Mouse (Mus musculus) heart, embryonic 14.5 days (tissue): ENCODE measurements around the gene Hcn3. TPM values are rescaled to one million over a fixed set of nuclear protein-coding genes. Genes with fewer than 3 reads are reported as not detected.

Source experiments
- ATAC-seq: fragments of 200-750 bp; cut with Nextera tagmentation; 2 replicates; pipeline ENCODE4 v1.8.0; 2017; ENCODE audit warnings: low read depth, moderate TSS enrichment; ENCODE audit not compliant: insufficient number of reproducible peaks, insufficient read depth, low FRiP score
- H3K27ac ChIP-seq, 2 experiments: fragments of 200-500 bp in 1 of 2; fragments of 300-500 bp in 1 of 2; sonication (generic) in 1 of 2; replicated peaks in 1 of 2; 2 replicates each; pipeline ENCODE4 v1.5.1; 2012 to 2014; ENCODE audit warnings: low read depth in 2 of 2, low read length in 2 of 2, control low read depth in 1 of 2, mild to moderate bottlenecking in 1 of 2, mixed read lengths in 1 of 2; ENCODE audit not compliant: control insufficient read depth in 1 of 2, insufficient read depth in 1 of 2
- H3K27me3 ChIP-seq: fragments of 300-500 bp; sonication (generic); 2 replicates; pipeline ENCODE4 v1.6.1; 2014; ENCODE audit warnings: mild to moderate bottlenecking, low read length, control low read depth; ENCODE audit not compliant: control insufficient read depth, insufficient read depth
- H3K36me3 ChIP-seq: fragments of 300-500 bp; sonication (generic); 2 replicates; pipeline ENCODE4 v1.6.1; 2014; ENCODE audit warnings: mild to moderate bottlenecking, control low read depth, low read length, mixed read lengths; ENCODE audit not compliant: control insufficient read depth, insufficient read depth
- H3K4me1 ChIP-seq, 2 experiments: fragments of 200-500 bp in 1 of 2; fragments of 300-500 bp in 1 of 2; sonication (generic) in 1 of 2; 2 replicates each; pipeline ENCODE4 v1.6.1; 2012 to 2014; ENCODE audit warnings: low read length in 2 of 2, control low read depth in 1 of 2, mixed read lengths in 1 of 2; ENCODE audit not compliant: control insufficient read depth in 2 of 2, insufficient read depth in 2 of 2
- H3K4me2 ChIP-seq: fragments of 300-500 bp; sonication (generic); 2 replicates; pipeline ENCODE4 v1.6.1; 2014; ENCODE audit warnings: mild to moderate bottlenecking, low read length
- H3K4me3 ChIP-seq, 2 experiments: fragments of 200-500 bp in 1 of 2; fragments of 300-500 bp in 1 of 2; sonication (generic) in 1 of 2; 2 replicates each; pipeline ENCODE4 v1.5.1; 2012 to 2014; ENCODE audit warnings: low read length in 2 of 2, mild to moderate bottlenecking in 2 of 2, control low read depth in 1 of 2, low read depth in 1 of 2, moderate library complexity in 1 of 2; ENCODE audit not compliant: control insufficient read depth in 1 of 2, insufficient read depth in 1 of 2
- H3K9ac ChIP-seq: fragments of 300-500 bp; sonication (generic); 2 replicates; pipeline ENCODE4 v1.6.1; 2014; ENCODE audit warnings: mild to moderate bottlenecking, low read length
- H3K9me3 ChIP-seq: fragments of 300-500 bp; sonication (generic); 2 replicates; pipeline ENCODE4 v1.6.1; 2016; ENCODE audit warnings: low read length, control low read depth; ENCODE audit not compliant: control insufficient read depth
- WGBS: fragments of 180-500 bp; shearing (Covaris S2); extraction: QIAGEN DNeasy Blood & Tissue Kit; methylation state at CpG from one replicate; pipeline ENCODE4 v1.1.7; 2014; 5-methylcytosine and 5-hydroxymethylcytosine counted together
- polyA plus RNA-seq: library from polyadenylated mRNA; unstranded; fragments of >200 nt; fragmentation: Nextera tagmentation; extraction: Ambion mirVana; gene quantifications from 2 replicates; pipeline ENCODE4 v1.2.1, GENCODE M21; 2014

The Hcn3 gene
- polyA plus RNA-seq, 1 experiment from 2014 or later: 0.27 TPM

DNA sequence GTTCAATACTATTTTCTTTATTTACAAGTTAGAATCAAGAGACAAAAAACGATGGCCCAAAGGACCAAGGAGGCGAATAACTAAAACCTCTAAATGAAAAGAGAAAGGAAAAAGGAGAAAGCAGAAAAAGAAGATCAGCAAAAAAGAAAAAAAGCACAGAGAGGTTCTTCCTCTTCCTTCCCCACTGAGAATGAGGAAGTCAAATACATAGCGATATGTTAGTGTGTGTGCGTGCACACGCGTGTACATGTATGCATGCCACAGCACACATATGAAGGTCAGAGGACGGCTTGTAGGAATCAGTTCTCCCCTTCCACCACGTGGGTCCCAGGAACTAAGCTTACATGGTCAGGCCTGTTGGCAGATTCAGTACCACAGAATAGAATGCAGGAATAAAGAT lies 3.0 kb downstream of the Hcn3 start:
- Histone ChIP-seq H3K27me3 (peaks cover 25% of the 10 kb centered on the region), H3K4me3 (no peak overlapping the region), H3K27ac (no peak overlapping the region), H3K9me3 (no peaks in the 10 kb centered on the region), H3K4me1 (peaks cover 0 to 5% of the 10 kb centered on the region in 2 experiments; a peak in 1 of 4 replicates), H3K36me3 (no peaks in the 10 kb centered on the region), H3K4me2 (no peak overlapping the region), H3K9ac (no peak overlapping the region)
- no peak for ATAC-seq
- 76% methylated on average over 8 of the region's 8 CpGs for WGBS

DNA sequence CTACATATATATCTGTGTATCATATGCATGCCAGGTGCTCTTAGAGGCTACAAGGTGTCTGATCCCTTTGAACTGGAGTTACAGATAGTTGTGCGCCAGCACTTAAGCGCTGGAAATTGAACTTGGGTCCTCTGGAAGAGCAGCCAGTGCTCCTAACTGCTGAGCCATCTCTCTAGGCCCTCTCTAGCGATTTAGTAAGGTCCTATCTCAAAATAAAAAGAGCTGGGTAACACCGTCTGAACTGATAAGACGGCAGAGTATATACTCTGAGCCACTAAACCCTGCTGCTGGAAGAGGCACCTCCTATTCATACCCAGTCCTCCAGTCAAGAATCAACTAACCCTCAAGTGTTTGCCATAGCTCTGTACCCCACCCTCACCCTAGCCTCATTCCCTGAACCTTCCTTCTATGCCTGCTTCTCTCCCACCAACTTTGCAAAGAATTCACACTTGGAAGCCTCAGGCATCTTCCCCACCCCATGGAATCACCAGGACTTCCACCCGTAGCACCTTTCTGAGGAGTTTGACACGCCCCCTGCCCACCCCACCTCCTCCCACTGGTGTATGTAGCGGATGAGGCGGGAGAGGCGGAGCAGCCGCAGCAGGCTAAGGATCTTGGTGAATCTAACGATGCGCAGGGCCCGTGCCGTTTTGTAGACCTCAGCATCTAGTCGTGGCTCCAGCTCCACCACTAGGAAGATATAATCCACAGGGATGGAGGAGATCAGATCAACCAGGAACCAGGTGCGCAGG lies 7.7 kb downstream of the Hcn3 start:
- H3K4me1 ChIP-seq: peaks cover 5 to 6% of the 10 kb centered on the region in 2 experiments; a peak in 3 of 4 replicates
- H3K9me3 ChIP-seq: no peaks in the 10 kb centered on the region
- no peak overlapping the region for H3K9ac ChIP-seq
- no peaks in the 10 kb centered on the region for H3K36me3 ChIP-seq
- H3K27ac ChIP-seq: no peak overlapping the region
- 38% methylated on average over 17 of the region's 17 CpGs for WGBS
- H3K27me3 ChIP-seq: peaks cover 49% of the 10 kb centered on the region
- ATAC-seq: no peak
- H3K4me3 ChIP-seq: no peak overlapping the region
- no peak overlapping the region for H3K4me2 ChIP-seq

DNA sequence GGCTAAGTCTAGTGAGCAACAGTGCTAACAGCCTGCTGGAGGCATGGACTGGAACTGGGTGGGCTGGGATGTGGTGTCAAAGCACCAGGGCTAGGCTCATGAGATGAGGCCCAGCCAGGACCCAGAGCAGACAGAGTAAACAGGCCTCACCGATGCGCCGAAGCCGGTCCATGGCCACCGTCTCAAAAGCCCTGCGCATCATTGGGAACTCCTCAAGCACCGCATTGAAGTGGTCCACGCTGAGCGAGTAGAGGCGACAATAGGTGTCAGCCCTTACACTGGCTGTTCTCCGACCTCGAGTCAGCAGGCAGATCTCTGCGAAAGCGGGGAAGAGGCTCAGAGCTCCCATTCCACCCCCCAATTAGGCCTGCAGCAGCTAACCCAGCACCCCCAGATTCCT lies 11.4 kb downstream of the Hcn3 start:
- no peaks in the 10 kb centered on the region for H3K36me3 ChIP-seq
- no peaks in the 10 kb centered on the region for H3K9me3 ChIP-seq
- H3K4me1 ChIP-seq: peaks cover 5 to 6% of the 10 kb centered on the region in 2 experiments; a peak in 3 of 4 replicates
- no peak overlapping the region for H3K9ac ChIP-seq
- peaks cover 70% of the 10 kb centered on the region for H3K27me3 ChIP-seq
- no peak overlapping the region for H3K27ac ChIP-seq
- no peak for ATAC-seq
- 68% methylated on average over 14 of the region's 14 CpGs for WGBS
- H3K4me3 ChIP-seq: no peak overlapping the region
- H3K4me2 ChIP-seq: no peak overlapping the region

DNA sequence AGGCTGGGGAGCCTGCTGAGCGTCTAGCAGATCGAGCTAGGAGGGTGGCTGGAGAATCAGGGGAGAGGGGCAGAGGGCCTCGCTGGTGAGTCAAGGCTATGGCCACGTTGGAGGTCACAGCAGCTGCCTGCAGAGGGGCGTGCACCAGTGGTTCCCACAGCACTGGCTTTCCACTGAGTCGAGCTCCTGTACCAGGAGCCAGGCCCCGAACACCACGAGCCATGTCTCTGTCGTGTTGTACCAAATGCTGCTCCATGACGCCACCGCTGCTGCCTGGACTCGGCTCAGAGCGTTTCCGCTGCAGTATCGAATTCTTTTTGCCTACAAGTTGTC lies 12.1 kb downstream of the Hcn3 start:
- Histone ChIP-seq H3K27me3 (peaks cover 67% of the 10 kb centered on the region), H3K36me3 (no peaks in the 10 kb centered on the region), H3K27ac (no peak overlapping the region), H3K9me3 (no peaks in the 10 kb centered on the region), H3K9ac (0 out of 2 replicates have a peak overlapping the region, but pooled peaks have one; percentile 7), H3K4me3 (peak overlapping the region; percentile 10 to 14; a peak in 3 of 4 replicates), H3K4me2 (peak overlapping the region; percentile 56), H3K4me1 (peaks cover 5 to 6% of the 10 kb centered on the region in 2 experiments; a peak in 3 of 4 replicates)
- no peak for ATAC-seq
- WGBS: 9% methylated on average over 15 of the region's 15 CpGs

DNA sequence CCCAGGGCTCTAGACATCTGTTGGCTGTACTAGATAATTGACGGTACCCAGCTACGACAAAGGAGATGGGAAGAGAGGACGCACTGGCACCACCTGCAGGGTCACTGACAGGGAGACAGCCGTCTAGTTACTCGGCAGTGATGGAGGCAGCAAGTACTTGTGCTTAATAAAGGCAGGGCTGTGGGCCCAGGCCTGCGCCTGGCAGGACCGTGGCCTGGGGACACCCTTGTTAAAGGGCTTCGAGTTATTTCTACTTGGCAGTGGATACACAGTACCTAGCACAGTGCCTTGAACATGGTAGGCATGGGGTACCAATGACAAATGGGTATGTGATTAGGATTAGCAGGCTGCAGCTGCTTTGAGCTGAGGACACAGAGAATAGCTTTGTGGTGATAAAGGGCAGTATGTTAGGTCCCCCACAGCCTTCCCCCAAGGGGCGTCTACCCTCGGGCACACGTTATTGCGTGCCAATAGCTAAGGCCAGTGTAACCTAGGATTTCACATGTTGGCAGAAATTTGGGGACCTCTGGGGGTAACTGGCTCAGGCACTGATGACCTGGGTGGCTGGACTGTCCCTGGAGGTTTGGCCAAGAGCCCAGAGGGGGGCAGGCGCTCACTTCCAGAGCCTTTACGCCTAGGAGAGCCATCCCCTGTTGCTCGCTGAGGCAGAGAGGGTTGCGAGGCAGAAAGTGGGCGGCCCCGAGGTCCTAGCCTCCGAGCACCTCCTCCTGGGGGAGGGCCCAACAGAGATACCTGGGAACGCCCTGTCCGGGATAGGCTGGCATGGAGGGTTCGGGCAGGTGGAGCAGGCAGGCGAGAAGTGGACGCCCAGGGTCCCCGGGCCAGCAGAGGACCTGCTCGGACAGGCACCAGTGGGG lies 12.7 kb downstream of the Hcn3 start:
- Histone ChIP-seq H3K4me1 (peaks cover 5 to 6% of the 10 kb centered on the region in 2 experiments; a peak in 3 of 4 replicates), H3K27me3 (peaks cover 61% of the 10 kb centered on the region), H3K4me2 (peak overlapping the region; percentile 56), H3K4me3 (peak overlapping the region; percentile 10 to 14; a peak in 3 of 4 replicates), H3K9me3 (no peaks in the 10 kb centered on the region), H3K9ac (0 out of 2 replicates have a peak overlapping the region, but pooled peaks have one; percentile 7), H3K36me3 (no peaks in the 10 kb centered on the region), H3K27ac (no peak overlapping the region)
- 15% methylated on average over 26 of the region's 26 CpGs for WGBS
- no peak for ATAC-seq

DNA sequence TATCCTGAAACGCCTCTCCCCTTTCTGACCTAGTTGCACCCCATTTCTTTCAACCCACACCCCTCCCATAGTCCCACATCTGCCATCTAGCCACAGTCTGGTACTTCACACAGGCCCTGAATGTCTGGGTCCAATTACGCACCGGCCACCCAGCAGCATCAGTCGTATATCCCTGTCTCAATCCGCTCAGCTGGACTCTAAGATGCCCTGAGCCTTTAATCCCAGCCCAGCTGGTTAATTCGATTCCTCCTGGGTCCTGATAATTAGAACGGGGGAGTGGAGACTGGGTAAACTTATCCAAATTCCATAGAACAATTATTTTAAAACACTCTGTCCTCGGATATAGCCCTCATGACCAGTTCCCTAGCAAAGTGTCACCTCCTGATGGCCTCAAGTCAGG lies 14.4 kb downstream of the Hcn3 start:
- H3K4me2 ChIP-seq: no peak overlapping the region
- no peak for ATAC-seq
- WGBS: 56% methylated on average over 8 of the region's 8 CpGs
- no peak overlapping the region for H3K4me3 ChIP-seq
- H3K9ac ChIP-seq: no peak overlapping the region
- H3K27ac ChIP-seq: no peak overlapping the region
- H3K36me3 ChIP-seq: no peaks in the 10 kb centered on the region
- no peaks in the 10 kb centered on the region for H3K9me3 ChIP-seq
- peaks cover 5 to 6% of the 10 kb centered on the region in 2 experiments; a peak in 3 of 4 replicates for H3K4me1 ChIP-seq
- H3K27me3 ChIP-seq: peaks cover 52% of the 10 kb centered on the region

DNA sequence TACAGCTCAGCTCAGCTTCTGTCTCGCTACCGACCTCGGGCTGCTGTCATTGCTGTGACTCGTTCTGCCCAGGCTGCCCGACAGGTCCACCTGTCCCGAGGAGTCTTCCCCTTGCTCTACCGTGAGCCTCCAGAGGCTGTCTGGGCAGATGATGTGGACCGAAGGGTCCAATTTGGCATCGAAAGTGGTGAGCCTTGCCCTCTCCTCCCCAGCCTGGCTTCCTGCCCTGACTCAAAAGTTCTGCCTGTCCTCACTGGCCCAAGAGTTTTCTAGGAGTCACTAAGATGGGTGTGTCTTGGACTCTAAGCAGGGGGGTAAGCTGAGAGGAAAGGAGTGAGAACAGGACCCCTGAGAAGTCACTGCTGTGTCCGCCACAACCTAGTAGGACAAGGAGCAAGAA lies 15.2 kb downstream of the Hcn3 start:
- Histone ChIP-seq H3K4me1 (peaks cover 5 to 6% of the 10 kb centered on the region in 2 experiments; a peak in 3 of 4 replicates), H3K9ac (no peak overlapping the region), H3K27ac (no peak overlapping the region), H3K4me2 (no peak overlapping the region), H3K27me3 (peaks cover 44% of the 10 kb centered on the region), H3K9me3 (no peaks in the 10 kb centered on the region), H3K36me3 (no peaks in the 10 kb centered on the region), H3K4me3 (no peak overlapping the region)
- WGBS: 78% methylated on average over 10 of the region's 10 CpGs
- no peak for ATAC-seq
